Mouse (Mus musculus) layer of hippocampus, postnatal 36 days (tissue): Measurements from ENCODE around the gene Apobec1. TPM values are rescaled to one million over a fixed set of nuclear protein-coding genes. Genes with fewer than 3 reads are reported as not detected.
"Not testable (repeated sequence)": the region's sequence is repeated elsewhere in the genome, so short reads cannot be mapped to it uniquely, and the experiment has no call there.

Experiments used
- DNase-seq, 2 experiments: peaks; one replicate each; pipeline ENCODE4 v3.0.0; 2022
- total RNA-seq, 2 experiments: library from RNA; stranded (reverse); gene quantifications; 2 replicates each; pipeline ENCODE4 v1.2.3; 2021

Gene Apobec1
- total RNA-seq, 2 experiments from 2014 or later: 1.5 to 2.0 TPM

DNA sequence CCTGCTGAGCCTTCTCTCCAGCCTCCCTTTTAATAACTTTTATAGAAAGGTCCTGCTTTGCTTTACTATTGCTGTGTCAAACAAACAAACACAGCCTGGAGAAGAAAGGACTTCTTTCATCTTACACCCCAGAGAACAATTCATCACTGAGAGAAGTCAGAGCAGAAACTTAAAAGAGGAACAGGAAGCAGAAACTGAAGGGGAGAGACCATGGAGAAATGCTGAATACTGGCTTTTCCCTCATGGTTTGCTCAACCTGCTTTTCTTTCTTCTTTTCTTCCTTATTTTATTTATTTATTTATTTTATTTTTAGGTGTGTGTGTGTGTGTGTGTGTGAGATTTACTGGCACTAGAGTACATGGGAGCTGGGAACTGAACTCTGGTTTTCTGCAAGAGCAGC, 2.0 kb upstream of the Apobec1 start:
- no peak for DNase-seq

DNA sequence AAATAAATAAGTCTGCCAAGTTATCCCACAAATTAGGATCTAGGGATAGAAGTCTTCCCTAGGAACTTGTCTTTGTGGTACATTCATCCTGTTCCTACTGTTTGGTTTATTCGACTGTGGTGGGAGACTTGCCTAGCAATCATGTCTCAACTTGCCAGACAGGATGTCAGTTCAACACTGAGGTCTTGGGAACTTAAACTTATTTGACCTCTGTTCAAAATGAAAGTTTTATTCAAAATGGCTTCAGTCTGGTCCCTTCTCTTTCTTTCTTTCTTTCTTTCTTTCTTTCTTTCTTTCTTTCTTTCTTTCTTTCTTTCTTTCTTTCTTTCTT, 713 bp upstream of the Apobec1 start:
- no peak for DNase-seq

DNA sequence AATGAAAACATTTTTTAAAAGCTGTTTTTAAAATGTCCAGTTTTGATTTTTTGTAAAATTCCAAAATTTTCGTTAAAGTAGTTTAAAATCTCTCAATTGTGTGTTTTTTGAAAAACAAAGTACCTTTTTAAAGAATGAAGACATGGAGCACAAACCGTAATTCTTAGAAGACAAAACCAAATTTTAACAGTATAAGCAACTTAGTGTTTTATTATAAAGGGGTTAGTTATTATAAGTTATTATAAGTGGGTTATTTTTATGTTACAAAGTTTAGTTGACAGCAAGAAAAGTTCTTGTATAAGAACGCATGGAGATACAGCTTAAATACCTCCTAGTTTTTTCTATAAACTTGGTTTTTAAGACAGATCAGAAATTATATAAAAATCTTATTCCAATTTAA, 629 bp downstream of the Apobec1 start:
- DNase-seq: no peak

DNA sequence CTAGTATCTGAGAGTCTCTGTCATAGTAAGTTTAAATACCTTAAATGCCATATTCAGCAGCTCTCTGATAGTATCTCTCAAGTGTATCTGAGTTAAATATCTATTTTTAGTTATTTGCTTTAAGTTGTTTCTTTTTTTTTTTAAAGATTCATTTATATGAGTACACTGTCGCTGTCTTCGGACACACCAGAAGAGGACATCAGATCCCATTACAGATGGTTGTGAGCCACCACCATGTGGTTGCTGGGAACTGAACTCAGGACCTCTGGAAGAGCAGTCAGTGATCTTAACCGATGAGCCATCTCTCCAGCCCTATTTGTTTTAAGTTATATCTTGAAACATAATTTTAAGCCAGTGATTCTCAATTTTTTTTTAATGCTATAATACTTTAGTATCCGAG, 1.2 kb downstream of the Apobec1 start:
- DNase-seq: no peak

DNA sequence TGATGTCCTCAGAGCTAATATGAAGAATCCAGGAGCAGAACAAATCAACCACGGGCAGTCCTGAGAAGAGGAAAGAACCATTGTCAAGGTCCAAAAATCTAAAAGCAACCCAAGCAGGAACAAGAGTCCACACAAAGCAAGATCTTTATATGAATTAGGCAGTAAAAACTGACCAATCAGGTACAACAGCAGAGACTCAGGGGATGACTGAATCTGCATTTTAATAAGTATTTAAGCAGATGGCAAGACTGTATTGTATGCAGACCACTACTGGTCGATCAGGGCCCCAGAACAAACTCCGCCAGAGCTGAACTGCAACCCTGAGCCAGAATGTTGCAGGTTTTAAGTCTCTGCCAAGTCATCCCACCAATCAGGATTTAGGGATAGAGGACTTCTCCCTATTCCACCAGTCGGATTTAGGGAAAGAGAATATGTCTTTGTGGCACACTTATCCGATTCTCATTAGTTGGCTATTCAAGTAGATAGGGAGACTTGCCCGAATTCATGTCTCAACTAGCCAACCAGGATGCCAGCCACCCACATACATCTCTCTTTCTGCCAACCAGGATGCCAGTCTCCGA, 2.1 kb downstream of the Apobec1 start:
- DNase-seq: no peak

GRCm38 (mm10) chr6:122599054-122599737, 3.0 kb downstream of the Apobec1 start:
- no peak for DNase-seq

- DNase-seq: no peak
Measured at GRCm38 (mm10) chr6:122598436-122598835, 3.8 kb downstream of the Apobec1 start.

DNA sequence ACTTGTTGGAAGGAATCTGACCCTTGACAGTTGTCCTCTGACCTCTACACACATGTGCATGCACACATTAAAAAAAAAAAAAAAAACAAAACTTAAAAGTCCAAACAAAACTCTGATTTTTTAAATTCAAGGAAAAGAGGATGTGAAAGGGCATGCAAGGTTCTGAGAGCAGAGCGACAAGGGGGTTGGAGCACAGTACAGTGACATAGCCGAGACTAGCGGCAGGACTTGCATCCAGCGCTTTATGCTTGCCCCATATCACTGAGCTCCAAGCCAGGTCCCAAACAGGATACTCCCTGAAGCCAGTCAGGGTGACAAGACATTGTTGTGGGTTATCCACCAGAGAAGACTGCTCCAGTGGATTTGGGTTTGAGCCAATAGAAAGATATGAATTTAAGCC, 4.2 kb downstream of the Apobec1 start:
- no peak for DNase-seq

DNA sequence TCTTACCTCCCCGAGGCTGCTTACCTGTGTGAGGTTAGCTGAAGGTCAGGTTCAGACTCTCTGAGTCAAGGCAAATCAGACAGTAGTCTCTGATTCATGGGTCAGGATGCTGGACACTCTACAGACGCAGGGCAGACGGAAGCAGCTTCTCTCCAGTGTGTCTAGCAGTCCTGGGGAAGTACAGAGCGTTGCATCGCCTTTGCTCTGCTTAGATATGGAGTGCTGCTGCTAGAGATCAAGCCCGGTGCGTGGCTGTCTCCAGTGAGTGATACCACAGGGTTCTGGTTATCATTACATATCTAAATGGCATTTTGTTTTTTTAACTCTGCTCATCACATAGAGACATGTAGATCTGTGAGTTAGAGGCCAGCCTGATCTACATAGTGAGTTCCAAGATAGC, 5.6 kb downstream of the Apobec1 start:
- no peak for DNase-seq

- peak in 1 of 2 experiments; percentile 9 for DNase-seq
Measured at GRCm38 (mm10) chr6:122595637-122596036, 6.6 kb downstream of the Apobec1 start.

DNA sequence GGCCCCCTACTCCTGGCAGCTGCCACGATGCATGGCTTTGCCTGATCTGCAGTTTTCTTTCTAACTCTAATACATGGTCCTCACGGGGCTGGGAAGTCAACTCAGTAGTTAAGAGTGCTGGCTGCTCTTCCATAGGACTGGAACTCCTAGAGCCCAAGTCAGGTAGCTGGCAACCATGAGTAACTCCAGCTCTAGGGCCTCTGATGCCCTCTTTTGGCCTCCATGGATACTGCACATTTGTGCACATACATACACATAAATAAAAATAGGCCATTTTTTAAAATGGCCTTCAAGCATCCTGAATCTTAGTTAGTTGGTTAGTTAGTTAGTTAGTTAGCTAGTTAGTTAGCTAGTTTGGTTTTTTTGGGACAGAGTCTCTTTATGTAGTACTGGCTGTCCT, 9.3 kb downstream of the Apobec1 start:
- no peak for DNase-seq

GRCm38 (mm10) chr6:122591027-122591758, 11.1 kb downstream of the Apobec1 start:
- DNase-seq: no peak

- no peak for DNase-seq
Measured at GRCm38 (mm10) chr6:122579086-122579485, 23.2 kb downstream of the Apobec1 start.

GRCm38 (mm10) chr6:122577030-122577429, 25.2 kb downstream of the Apobec1 start:
- no peak for DNase-seq

DNA sequence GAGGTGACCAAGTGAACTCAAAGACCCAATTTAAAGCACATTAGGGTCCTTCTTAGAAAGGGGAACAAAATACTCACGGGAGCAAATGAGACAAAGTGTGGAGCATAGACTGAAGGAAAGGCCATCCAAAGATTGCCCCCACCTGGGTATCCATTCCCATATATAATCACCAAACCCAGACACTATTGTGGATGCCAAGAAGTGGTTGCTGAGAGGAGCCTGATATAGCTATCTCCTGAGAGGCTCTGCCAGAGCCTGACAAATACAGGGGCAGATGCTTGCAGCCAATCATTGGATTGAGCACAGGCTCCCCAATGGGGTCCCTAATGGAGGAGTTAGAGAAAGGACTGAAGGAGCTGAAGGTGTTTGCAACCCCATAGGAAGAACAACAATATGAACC, 27.2 kb downstream of the Apobec1 start:
- DNase-seq: not testable (repeated sequence)

- DNase-seq: no peak
Measured at GRCm38 (mm10) chr6:122571617-122571959, 30.7 kb downstream of the Apobec1 start.

- no peak for DNase-seq
Measured at GRCm38 (mm10) chr6:122570695-122571616, 31.3 kb downstream of the Apobec1 start.

- DNase-seq: no peak
Measured at GRCm38 (mm10) chr6:122569762-122570161, 32.5 kb downstream of the Apobec1 start.

GRCm38 (mm10) chr6:122569113-122569512, 33.1 kb downstream of the Apobec1 start:
- no peak for DNase-seq

GRCm38 (mm10) chr6:122565070-122565784, 37.0 kb downstream of the Apobec1 start:
- no peak for DNase-seq

DNA sequence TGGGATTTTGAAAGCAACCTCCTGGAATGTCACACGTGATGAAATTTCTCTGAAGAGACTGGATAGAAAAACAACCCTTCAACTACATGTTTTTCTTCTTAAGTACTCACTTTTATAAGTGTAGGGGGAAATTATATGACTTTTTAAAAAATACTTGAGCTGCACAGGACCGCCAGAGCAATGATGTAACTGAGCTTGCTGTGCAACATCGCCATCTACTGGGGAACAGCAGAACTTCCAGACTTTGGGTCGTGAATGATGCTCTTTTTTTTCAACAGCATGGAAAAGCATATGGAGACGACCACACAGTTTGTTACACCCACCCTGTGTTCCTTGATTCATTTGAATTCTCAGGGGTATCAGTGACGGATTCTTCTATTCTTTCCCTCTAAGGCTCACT, 39.8 kb downstream of the Apobec1 start:
- DNase-seq: peak; percentile 19 to 48

DNA sequence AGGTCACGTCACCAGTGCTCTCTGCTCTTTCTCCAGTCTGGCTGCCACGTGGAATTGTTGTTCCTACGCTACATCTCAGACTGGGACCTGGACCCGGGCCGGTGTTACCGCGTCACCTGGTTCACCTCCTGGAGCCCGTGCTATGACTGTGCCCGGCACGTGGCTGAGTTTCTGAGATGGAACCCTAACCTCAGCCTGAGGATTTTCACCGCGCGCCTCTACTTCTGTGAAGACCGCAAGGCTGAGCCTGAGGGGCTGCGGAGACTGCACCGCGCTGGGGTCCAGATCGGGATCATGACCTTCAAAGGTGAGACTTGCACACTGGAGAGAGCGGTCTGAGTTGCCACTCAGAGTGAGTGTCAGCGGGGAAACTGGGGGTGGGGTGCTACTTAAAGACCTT, 41.2 kb downstream of the Apobec1 start:
- DNase-seq: no peak
